Mouse (Mus musculus) erythroblast, embryonic 14.5 days (primary cell): Measurements from ENCODE around the gene Cse1l.

Experiments used
- GATA1 ChIP-seq: IDR thresholded peaks from 2 replicates; pipeline ENCODE4 v1.6.1; 2012; ENCODE audit warnings: low read length, inconsistent platforms, mixed read lengths
- TAL1 ChIP-seq: IDR thresholded peaks from 3 replicates; pipeline ENCODE4 v1.6.1; 2012; ENCODE audit warnings: low read length, inconsistent platforms, mixed read lengths

- TF ChIP-seq GATA1 (no peak), TAL1 (no peak)
Measured at GRCm38 (mm10) chr2:166874675-166875280, 31.1 kb upstream of the Cse1l start.
